Mouse (Mus musculus) granulocyte monocyte progenitor cell, adult 5-6 weeks (primary cell): ENCODE measurements around the gene Meaf6. TPM values are rescaled to one million over a fixed set of nuclear protein-coding genes. Genes with fewer than 3 reads are reported as not detected.

Experiments
- ATAC-seq: replicated peaks from 2 replicates; pipeline ENCODE4 v1.8.0; 2016; ENCODE audit warnings: mild to moderate bottlenecking, moderate TSS enrichment, inconsistent platforms; ENCODE audit not compliant: poor library complexity, severe bottlenecking
- total RNA-seq, 2 experiments: library from RNA; stranded (forward) in 1 of 2; stranded (reverse) in 1 of 2; fragments of 200-712, 200-1000 nt in 1 of 2; fragments of >200 nt in 1 of 2; fragmentation: Nextera tagmentation in 1 of 2; gene quantifications; 2 replicates each; pipeline ENCODE4 v1.2.3; 2014 to 2017

Gene Meaf6
- 53.2 and 99.6 TPM in 2 replicates for total RNA-seq (2014; fragmentation: Nextera tagmentation)
- total RNA-seq (2017) = 42.4 and 52.9 TPM in 2 replicates

- ATAC-seq = peak; percentile 81
Measured at GRCm38 (mm10) chr4:125084403-125085345, at the start of gene Meaf6. Gene Meaf6 (plus strand): TSS chr4:125085134.

GRCm38 (mm10) chr4:125044454-125044853 is 40.5 kb upstream of the Meaf6 start:
- ATAC-seq = no peak

DNA sequence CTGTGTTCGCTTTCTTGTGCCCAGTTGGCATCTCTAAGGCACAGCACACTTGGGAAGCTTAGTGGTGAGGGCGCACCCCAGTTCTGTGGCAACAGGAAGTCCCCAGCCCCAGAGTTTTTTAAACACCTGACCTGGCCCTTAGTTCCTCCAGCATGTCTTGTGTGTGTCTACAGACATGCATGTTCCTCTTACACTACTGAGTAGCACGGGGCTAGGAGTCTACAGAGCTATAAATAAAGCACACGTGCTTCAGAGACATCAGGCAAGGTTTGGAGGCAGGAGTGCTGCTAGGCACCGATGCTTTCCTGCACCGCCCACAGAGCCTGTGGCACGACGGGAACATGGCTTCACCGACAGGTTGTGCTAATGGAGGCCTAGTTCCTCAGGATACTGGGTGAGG is 29.5 kb upstream of the Meaf6 start:
- peak; percentile 87 for ATAC-seq

GRCm38 (mm10) chr4:125056476-125056875 is 28.5 kb upstream of the Meaf6 start:
- ATAC-seq = no peak

- no peak for ATAC-seq
Measured at GRCm38 (mm10) chr4:125057273-125057672, 27.7 kb upstream of the Meaf6 start.

GRCm38 (mm10) chr4:125058033-125058432 is 26.9 kb upstream of the Meaf6 start:
- no peak for ATAC-seq

GRCm38 (mm10) chr4:125059025-125059424 is 25.9 kb upstream of the Meaf6 start:
- ATAC-seq = peak; percentile 75

GRCm38 (mm10) chr4:125063829-125064228 is 21.1 kb upstream of the Meaf6 start:
- no peak for ATAC-seq

DNA sequence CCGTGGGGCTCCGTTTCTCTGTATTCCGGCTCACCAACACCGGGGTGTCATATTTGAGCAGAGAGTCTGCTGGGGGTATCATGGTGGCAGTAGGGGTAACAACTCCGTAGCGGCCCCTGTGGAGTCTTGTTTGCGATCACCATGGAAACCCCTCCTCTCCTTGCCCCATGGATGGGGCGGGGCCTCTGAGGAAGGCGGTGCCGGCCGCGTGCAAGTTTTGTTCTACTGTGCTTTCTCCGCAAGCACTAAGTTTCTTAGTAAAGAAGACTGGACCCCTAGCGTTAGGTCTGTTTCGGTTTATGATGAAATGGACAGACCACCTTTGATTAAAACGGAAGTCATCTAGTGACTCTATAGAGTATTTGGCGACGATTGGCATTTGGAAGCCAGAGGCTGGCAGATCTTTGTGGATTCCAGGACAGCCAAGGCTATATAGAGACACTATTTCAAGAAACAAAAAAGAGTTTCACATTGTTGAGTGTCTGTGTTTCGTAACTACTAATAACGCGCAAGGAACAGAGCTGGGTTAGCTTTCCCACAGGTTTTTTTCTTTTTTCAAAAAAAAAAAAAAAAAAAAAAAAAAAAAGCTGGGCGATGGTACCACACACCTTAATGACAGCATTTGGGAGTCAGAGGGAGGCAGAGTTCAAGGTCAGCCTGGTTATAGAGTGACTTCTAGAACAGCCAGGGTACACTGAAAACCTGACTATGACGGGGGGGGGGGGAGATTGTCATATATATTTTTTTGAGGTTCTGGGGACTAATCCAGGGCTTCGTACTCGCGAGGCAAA is 19.2 kb upstream of the Meaf6 start, which contains the start of gene Dnali1:
Gene Dnali1 (minus strand): TSS at position 187 of the 791 bp plus-strand sequence.
- ATAC-seq = peak; percentile 74

DNA sequence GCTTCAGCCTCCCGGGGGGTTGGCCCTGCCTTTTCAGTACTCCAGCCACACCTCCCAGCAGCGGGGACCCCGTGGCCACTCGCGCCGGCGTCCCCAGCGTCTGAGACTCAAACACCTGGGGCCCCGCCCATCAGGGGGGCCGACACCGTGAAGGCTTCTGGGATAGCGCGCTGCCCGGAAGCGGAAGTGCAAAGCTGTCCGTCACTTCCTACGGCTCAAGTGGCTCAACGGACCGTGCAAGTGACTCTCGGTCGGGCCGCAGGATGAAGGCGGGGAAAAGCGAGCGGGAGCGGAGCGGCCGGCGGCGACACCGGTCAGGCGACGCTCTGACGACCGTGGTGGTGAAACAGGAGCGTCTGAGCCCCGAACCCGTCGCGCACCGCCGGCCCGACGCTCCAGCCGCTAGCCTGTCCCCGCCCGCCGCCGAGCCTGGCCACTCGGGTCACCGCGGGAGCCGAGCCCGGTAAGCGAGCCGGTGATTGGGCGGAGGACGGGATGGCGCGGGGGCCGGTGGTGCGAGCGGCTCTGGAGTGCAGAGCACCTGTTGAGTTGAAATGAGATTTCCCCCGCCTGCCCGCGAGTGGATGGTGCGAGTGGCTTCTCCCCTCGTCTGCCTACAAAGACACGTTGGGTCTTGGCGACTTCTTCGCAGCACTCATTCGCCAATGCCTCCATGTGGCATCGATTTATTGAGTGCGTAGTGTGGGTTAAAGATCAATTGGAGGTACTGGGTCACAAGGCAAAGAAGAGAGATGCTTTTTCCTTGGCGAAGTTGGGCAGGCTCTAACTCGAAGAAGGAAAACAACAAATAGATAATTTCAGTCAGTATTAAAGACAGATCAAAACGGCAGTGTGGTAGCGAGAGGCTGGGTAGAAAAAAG is 18.2 kb upstream of the Meaf6 start, which contains the start of gene Snip1:
Gene Snip1 (plus strand): TSS at position 183 of the 881 bp plus-strand sequence.
- ATAC-seq = peak; percentile 90

DNA sequence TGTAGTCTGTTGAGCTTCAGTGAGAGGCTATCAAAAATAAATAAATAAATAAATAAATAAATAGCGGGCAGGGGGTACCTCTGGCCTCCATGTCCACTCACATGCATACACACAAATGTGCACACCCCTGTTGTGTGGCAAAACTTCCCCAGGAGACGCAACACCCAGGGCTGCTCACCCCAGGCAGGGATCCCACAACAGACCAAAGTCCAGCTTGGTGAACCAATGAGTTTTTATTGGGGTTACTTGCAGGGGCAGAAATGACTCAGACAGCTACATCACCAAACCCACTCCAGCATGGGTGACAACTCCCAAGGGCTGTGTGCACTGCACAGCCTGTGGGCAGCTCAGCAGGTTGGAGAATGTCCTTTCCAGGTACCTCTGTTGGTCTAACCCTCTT is 7.2 kb upstream of the Meaf6 start:
- ATAC-seq = no peak

DNA sequence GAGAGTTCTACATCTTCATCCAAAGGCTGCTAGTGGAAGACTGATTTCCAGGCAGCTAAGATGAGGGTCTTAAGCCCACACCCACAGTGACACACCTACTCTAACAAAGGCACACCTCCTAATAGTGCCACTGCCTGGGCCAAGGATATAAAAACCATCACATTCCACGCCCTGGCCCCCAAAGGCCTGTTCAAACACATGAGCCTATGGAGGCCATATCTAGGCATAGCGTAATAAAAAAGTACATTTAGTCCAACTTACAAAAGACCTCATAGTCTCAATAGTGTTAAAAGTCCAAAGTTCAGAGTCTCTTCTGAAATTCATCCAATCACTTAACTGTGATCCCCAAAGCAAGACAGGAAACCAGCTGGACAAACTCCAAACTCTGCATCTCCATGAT is 6.2 kb upstream of the Meaf6 start:
- ATAC-seq = no peak

DNA sequence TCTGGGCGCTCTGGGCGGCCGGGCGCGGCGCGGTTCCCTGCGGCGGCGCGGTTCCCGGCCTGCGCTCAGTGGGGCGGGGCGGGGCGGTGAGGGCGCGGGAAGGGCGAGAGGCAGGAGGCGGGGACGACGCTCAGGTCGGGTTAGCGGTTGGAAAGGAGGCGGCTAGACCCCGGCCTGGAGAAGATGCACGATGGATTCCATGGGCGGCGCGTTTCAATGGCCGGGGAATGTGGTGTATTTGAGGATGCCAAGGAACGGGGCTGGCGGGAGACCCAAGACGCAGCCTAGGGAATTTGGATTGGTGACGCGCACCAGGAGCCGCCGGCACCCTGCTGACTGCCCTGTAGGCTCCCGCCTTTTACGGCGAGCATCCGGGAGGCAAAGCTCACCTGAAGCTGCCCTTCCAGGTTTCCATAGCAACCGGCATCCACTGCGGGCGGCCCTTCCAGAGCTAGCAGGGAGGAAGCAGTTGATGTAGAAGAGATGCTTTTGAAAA is 460 bp downstream of the Meaf6 start:
- ATAC-seq = peak; percentile 80

DNA sequence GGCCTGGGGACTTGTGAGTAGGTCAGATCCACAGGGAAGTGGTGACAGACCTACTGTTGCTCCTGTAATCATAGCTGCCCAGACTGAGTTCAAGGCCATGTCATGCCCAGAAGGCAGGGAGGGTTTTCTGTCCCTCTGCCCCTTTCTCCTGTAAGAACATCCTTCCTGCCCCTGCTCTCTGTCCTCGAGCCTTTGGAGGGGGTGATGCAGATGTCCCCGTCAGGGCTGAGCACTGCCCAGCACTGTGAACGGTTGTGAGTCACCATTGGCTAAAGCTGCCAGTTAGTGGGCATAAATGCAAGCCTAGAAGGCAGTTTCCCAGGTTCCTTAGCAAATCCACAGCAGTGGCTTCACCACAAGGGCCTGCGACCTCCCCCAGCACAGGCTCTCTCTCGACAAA is 8.1 kb downstream of the Meaf6 start:
- ATAC-seq = no peak

DNA sequence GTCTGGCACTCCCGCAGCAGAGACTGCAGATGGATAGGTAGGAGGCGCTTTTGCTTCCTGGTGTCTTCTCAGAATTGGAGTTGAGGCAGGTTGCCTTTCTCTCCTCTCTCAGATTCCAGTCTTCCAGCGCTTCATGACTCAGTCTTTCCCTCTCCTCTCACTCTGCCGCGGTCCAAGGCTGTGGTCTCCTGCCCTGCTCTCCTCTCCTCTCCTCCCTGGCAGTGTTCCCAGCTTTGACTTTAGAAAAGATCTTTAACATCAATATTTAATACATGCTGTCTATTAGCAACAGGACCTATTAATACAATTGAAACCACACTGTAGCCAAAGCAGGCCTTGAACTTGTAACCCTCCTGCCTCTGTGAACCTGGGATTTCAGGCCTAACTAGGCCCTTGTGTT is 11.1 kb downstream of the Meaf6 start:
- ATAC-seq = no peak

- ATAC-seq = no peak
Measured at GRCm38 (mm10) chr4:125097412-125097811, 12.5 kb downstream of the Meaf6 start.

DNA sequence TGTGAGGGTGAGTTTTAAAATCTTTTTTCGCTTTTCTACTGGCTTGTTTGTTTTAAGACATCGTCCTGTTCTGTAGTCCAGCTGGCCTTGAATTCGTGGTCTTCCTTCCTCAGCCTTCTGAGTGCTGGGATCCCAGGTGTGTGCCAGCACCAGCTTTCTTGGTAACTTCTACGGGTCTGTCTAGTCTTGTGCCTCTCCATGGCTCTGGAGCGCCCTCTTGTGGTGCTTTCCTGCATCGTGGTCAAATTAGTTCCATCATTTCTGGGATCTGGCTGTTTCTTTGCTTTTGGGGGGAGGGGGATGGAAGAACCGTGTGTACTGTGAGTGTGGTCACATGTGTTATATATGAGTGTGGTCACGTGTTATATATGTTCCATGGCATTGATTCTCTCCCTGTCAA is 14.5 kb downstream of the Meaf6 start:
- ATAC-seq = peak; percentile 63

- ATAC-seq = no peak
Measured at GRCm38 (mm10) chr4:125101334-125101733, 16.4 kb downstream of the Meaf6 start.

GRCm38 (mm10) chr4:125105354-125105753 is 20.4 kb downstream of the Meaf6 start:
- ATAC-seq = no peak

DNA sequence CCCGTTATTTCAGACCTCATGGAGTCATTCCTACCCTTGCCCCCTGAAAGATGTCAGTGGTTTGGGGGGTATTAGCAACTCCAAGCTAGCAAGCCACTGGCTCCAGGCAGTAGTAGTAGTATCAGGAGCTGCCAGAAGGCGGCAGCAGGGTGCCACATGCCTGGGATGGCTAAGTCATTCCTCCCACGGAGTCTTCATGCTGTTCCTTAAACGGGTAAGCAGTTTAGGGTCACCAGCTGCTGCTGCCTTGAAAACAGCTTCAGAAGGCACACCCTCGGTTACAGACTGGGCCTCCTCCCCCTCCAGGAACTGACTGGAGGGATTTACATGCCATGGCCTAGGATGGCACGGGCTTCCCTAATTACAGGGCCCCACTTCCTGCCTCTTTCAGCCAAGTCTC is 29.7 kb downstream of the Meaf6 start:
- peak; percentile 38 for ATAC-seq
